Mouse (Mus musculus) megakaryocyte, embryonic 14.5 days (primary cell): Measurements from ENCODE around the gene Rho. TPM values are rescaled to one million over a fixed set of nuclear protein-coding genes. Genes with fewer than 3 reads are reported as not detected.

Experiments
- H3K27me3 ChIP-seq: replicated peaks from 2 replicates; pipeline ENCODE3; 2012; ENCODE audit warnings: inconsistent platforms
- H3K36me3 ChIP-seq: replicated peaks from 2 replicates; pipeline ENCODE3; 2012; ENCODE audit warnings: low read length, inconsistent platforms, mixed read lengths
- H3K4me1 ChIP-seq: 2 replicates; pipeline ENCODE4 v1.6.1; 2012; ENCODE audit warnings: inconsistent platforms
- H3K4me3 ChIP-seq: replicated peaks from 2 replicates; pipeline ENCODE3; 2012; ENCODE audit warnings: moderate library complexity, mild to moderate bottlenecking, inconsistent platforms
- H3K9me3 ChIP-seq: 2 replicates; pipeline ENCODE4 v1.6.1; 2012; ENCODE audit warnings: inconsistent platforms
- FLI1 ChIP-seq: IDR thresholded peaks from 2 replicates; pipeline ENCODE4 v1.6.1; 2012; ENCODE audit warnings: low read length, inconsistent platforms, mixed read lengths
- GATA1 ChIP-seq: IDR thresholded peaks from 3 replicates; pipeline ENCODE4 v1.6.1; 2012; ENCODE audit warnings: mixed read lengths, low read length, inconsistent platforms, borderline replicate concordance
- polyA plus RNA-seq: library from polyadenylated mRNA; stranded (reverse); fragments of >175 nt; gene quantifications from 2 replicates; pipeline ENCODE4 v1.2.3, GENCODE M21; 2012; ENCODE audit warnings: low replicate concordance; ENCODE audit not compliant: insufficient read depth

The Rho gene
- polyA plus RNA-seq, 1 experiment: not detected

DNA sequence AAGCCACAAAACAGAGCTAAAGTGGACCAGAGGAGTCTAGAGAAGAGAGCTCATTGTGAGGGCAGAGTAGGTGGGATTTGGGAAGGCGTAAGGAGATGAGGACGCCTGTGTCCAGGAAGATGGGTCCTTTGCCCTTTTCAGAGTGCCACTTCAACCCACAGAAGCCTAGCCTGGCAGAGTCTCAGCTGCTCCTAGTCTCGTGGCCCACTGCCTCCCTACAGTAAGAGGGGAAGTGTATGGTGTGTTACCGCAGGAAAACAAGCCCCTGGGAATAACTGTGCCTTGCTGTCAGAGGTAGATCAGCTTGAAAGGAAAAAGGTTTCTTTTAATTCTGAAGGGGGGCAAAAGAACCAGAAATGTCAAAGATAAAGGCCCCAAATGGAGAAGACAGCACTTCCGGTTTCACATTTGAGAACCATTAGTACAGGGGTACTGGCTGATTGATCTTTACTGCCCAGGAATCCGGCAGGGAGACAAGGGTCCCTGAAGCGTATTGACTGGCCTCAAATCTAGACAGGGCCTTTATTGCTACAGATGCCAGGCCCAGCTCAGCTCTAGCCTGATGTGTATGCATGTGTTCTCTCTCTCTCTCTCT, 33.5 kb upstream of the Rho start:
- Histone ChIP-seq H3K27me3 (peaks cover 13% of the 10 kb centered on the region), H3K9me3 (no peaks in the 10 kb centered on the region), H3K4me1 (peaks cover 83% of the 10 kb centered on the region), H3K36me3 (no peaks in the 10 kb centered on the region), H3K4me3 (peak overlapping the region; percentile 16)
- TF ChIP-seq GATA1: no peak
- no peak for TF ChIP-seq FLI1

DNA sequence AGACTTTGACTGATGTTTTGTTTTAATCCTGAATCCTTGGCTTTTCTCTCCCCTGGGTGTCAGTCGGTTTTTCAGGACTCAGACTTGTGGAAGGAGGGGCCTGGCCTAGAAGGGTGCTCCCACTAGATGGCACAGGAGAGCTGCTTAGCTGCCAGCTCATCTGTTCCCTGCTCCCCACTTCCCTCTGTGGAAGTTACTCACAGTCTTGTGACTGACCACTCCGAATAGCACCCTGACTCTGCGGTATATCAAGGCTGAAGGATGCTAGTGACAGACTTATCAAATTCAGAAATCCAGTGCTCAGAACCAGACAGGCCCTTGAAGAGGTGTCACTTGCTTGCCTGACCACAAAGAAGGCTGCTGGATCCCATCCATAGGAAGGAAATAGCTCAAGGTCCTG, 30.5 kb upstream of the Rho start:
- TF ChIP-seq GATA1: no peak
- no peak for TF ChIP-seq FLI1

DNA sequence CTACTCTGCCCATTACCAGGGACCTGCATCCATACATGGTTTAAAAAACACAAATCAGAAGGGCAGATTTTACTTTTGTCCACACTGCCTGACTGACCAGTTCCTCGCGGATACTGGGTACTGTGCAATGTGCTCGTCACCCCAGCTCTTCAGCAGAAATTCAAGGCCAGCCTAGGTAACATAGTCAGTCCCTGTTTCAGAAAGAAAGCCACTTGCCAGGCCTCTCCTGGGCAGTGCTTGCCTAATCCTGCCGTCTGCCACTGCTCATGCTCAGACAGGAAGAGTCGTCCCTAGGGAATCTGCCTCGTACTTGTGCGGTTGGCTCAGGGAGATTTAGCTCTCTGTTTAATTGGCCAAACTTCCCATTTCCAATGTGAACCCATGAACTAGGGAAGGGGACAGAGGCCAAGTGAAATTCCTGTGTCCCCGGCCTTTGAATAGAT, 30.0 kb upstream of the Rho start:
- H3K36me3 ChIP-seq: no peaks in the 10 kb centered on the region
- no peak overlapping the region for H3K4me3 ChIP-seq
- TF ChIP-seq FLI1 (no peak), GATA1 (no peak)
- no peaks in the 10 kb centered on the region for H3K27me3 ChIP-seq
- no peaks in the 10 kb centered on the region for H3K9me3 ChIP-seq
- H3K4me1 ChIP-seq: peaks cover 95% of the 10 kb centered on the region

More for the DNA sequence above, 30.5 kb upstream of the Rho start:
- Histone ChIP-seq H3K4me1 (peaks cover 95% of the 10 kb centered on the region), H3K36me3 (no peaks in the 10 kb centered on the region), H3K9me3 (no peaks in the 10 kb centered on the region), H3K4me3 (no peak overlapping the region), H3K27me3 (no peaks in the 10 kb centered on the region)

DNA sequence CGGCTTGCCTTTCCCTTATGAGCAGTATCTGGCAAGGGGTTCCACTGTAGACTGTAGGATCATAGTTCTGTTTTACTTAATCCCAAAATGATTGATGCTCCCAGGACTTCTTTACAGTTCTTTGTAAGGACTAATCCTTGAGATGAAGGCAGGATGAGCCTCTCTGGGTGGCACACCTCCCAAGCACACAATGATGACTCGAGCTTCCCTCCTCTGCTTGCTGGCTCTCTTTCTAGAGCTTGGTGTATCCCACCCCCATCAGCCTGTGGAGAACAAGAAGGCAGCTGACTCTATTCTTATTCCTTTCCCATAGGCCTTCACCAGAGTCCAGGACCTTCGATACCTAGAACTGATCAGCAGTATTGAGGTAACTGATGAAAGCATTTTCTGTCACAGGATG, 29.0 kb upstream of the Rho start:
- no peaks in the 10 kb centered on the region for H3K27me3 ChIP-seq
- H3K4me3 ChIP-seq: no peak overlapping the region
- peaks cover 95% of the 10 kb centered on the region for H3K4me1 ChIP-seq
- no peaks in the 10 kb centered on the region for H3K9me3 ChIP-seq
- no peaks in the 10 kb centered on the region for H3K36me3 ChIP-seq
- TF ChIP-seq GATA1 (no peak), FLI1 (no peak)

DNA sequence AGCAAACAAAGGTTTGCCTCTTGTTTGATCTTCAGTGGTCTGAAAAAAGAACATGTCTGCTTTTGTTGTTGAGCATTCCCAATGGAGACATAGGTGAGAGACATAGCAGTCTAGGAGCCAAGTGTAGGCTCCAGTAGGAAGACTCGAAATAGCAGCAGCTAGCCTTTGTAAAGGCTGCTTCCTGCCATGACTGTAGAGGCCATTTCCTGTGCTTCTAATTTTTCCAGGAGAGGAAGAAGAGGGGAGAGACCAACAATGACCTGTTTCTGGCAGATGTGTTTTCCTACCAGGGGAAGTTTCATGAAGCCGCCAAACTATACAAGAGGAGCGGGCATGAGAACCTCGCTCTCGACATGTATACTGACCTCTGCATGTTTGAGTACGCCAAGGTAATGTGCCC, 26.0 kb upstream of the Rho start:
- H3K4me1 ChIP-seq: peaks cover 96% of the 10 kb centered on the region
- no peak overlapping the region for H3K4me3 ChIP-seq
- H3K27me3 ChIP-seq: no peaks in the 10 kb centered on the region
- H3K36me3 ChIP-seq: no peaks in the 10 kb centered on the region
- TF ChIP-seq FLI1 (no peak), GATA1 (no peak)
- H3K9me3 ChIP-seq: no peaks in the 10 kb centered on the region

DNA sequence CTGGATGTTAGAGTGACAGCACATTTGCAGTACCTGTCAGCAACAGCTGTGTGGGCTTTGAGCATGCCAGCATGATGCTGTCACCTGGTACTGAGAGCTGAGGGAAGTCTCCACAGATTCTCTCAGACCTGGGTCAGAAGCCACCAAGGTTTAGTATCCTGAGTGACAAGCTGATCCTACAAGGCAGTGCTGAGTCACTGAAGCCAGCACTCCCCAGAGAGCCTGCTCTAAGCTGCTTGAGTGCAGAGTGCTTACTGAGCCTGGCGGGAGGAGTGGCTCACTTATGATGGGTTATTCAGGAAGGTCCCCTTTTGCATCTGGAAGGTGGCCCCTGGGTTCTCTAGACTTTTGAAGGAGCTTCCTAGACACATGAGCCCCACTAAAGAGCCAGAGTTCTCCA, 25.1 kb upstream of the Rho start:
- no peaks in the 10 kb centered on the region for H3K9me3 ChIP-seq
- H3K27me3 ChIP-seq: no peaks in the 10 kb centered on the region
- H3K36me3 ChIP-seq: no peaks in the 10 kb centered on the region
- peak overlapping the region; percentile 40 for H3K4me3 ChIP-seq
- peaks cover 96% of the 10 kb centered on the region for H3K4me1 ChIP-seq
- TF ChIP-seq GATA1 (no peak), FLI1 (no peak)

DNA sequence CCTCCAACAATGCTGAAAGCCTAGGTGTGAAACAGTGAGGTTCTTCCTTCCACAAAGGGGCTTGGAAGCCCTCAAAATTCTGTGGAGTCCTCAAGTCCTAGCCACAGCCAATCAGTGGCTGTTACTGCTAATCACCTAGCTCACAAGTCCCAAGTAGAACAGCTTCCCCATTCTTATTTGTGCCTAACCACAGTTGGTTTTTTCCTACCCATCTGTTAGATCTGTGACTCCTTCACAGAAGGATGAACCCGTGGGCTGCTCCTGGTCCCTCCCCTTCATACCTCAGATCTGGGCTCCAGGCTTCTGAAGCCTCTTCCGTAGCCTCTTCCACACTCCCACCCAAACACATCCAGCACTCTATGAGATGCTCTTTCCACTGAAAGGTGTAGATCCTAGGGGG, 24.7 kb upstream of the Rho start:
- peaks cover 96% of the 10 kb centered on the region for H3K4me1 ChIP-seq
- no peaks in the 10 kb centered on the region for H3K9me3 ChIP-seq

DNA sequence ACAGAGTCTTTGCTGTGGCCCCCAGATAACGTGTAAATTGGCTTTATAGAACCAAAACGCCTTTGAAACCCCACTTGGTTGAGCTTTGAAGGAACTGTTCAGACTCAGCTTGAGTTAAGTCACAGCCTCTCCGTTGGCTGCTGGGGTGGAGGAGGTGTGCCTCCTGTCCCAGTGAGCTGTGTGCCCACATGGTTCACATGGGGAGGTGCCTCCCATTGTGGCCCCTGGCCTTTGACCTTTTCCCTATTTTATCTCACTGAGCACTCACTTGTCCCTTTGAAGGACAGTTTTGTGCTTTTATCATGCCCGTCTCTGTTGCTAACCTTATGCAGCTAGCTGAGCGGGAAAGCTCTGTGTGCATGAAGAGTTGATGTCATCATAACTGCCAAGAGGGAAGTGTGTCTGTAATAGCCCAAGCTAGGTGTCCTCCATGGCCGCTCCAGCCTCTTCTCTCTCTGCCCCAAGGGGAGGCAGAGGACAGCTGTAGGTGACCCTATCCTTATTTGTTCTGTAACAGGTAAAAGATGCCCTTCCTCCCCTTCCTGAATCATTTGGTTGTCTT, 23.0 kb upstream of the Rho start:
- H3K4me1 ChIP-seq: peaks cover 92% of the 10 kb centered on the region
- H3K27me3 ChIP-seq: no peaks in the 10 kb centered on the region
- no peaks in the 10 kb centered on the region for H3K9me3 ChIP-seq
- no peak overlapping the region for H3K4me3 ChIP-seq
- no peak for TF ChIP-seq FLI1
- TF ChIP-seq GATA1: no peak
- H3K36me3 ChIP-seq: no peaks in the 10 kb centered on the region

More for the DNA sequence above, 24.7 kb upstream of the Rho start:
- H3K36me3 ChIP-seq: no peaks in the 10 kb centered on the region
- no peak overlapping the region for H3K4me3 ChIP-seq
- TF ChIP-seq FLI1 (no peak), GATA1 (no peak)
- H3K27me3 ChIP-seq: no peaks in the 10 kb centered on the region

DNA sequence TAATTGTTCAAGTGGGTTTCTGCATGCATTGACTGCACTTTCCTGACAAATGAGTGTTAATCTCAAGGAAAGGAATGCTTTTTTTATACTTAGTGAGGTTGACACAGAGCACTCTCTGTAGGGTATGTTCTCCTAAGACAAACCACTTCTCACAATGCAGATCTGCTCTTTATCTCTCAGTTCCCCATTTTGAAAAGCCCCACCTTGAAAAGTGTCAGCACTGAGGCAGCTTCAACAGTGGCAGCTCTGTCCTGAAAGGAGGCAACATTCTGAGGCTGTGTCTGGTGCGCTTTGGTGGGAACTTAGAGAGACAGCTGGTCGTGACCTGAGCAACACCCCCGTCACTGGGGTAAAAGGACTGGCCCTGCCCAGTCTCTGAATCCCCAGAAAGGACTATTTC, 22.5 kb upstream of the Rho start:
- no peaks in the 10 kb centered on the region for H3K9me3 ChIP-seq
- peaks cover 91% of the 10 kb centered on the region for H3K4me1 ChIP-seq
- no peaks in the 10 kb centered on the region for H3K27me3 ChIP-seq
- H3K36me3 ChIP-seq: no peaks in the 10 kb centered on the region
- TF ChIP-seq FLI1 (no peak), GATA1 (no peak)
- no peak overlapping the region for H3K4me3 ChIP-seq

DNA sequence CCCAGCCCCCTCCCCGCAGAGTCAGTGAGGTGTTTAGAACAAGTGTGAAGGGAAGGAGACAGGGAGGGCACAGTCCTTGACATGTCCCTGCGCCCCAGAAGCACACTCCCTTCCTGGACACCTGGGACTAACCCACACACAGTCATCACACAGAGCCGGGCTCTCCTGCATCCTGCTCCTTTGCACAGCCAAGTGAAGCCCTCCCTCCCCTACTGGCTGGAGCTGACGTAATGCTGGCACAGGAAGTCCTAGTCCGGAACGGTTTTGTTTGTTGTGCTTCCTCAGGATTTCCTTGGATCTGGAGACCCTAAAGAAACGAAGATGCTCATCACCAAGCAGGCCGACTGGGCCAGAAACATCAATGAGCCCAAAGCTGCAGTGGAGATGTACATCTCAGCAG, 21.6 kb upstream of the Rho start:
- Histone ChIP-seq H3K4me3 (peak overlapping the region; percentile 77), H3K4me1 (peaks cover 90% of the 10 kb centered on the region), H3K36me3 (no peaks in the 10 kb centered on the region), H3K9me3 (no peaks in the 10 kb centered on the region), H3K27me3 (peaks cover 4% of the 10 kb centered on the region)
- TF ChIP-seq GATA1 (no peak), FLI1 (no peak)
